Mouse (Mus musculus) MEL (cell line): ENCODE results near the gene Prkar2a. TPM values are rescaled to one million over a fixed set of nuclear protein-coding genes. Genes with fewer than 3 reads are reported as not detected.

ENCODE experiments used
- DNase-seq: peaks from one replicate; pipeline ENCODE4 v3.0.0; 2011; ENCODE audit warnings: low read depth, low spot score
- H3K27ac ChIP-seq: 2 replicates; pipeline ENCODE4 v1.5.1; 2012; ENCODE audit warnings: low read depth, mild to moderate bottlenecking, control low read depth, low read length, moderate library complexity; ENCODE audit not compliant: control insufficient read depth
- H3K27me3 ChIP-seq, 2 experiments: fragments of 150-350 bp in 1 of 2; sonication (generic) in 1 of 2; 2 replicates each; pipeline ENCODE4 v1.6.1; 2012; ENCODE audit warnings: low read length in 2 of 2, mild to moderate bottlenecking in 2 of 2, improper control_type of control experiment in 1 of 2, moderate library complexity in 1 of 2; ENCODE audit not compliant: insufficient read depth in 2 of 2, control insufficient read depth in 1 of 2
- H3K36me3 ChIP-seq, 2 experiments: 2 replicates each; pipeline ENCODE4 v1.6.1; 2012 to 2014; ENCODE audit warnings: low read length in 2 of 2, improper control_type of control experiment in 1 of 2, inconsistent platforms in 1 of 2, mild to moderate bottlenecking in 1 of 2; ENCODE audit not compliant: insufficient read depth in 2 of 2, control insufficient read depth in 1 of 2
- H3K4me1 ChIP-seq, 2 experiments: fragments of 150-350 bp in 1 of 2; sonication (generic) in 1 of 2; 2 replicates each; pipeline ENCODE4 v1.6.1; 2012; ENCODE audit warnings: low read length in 2 of 2, improper control_type of control experiment in 1 of 2, mild to moderate bottlenecking in 1 of 2; ENCODE audit not compliant: insufficient read depth in 2 of 2, control insufficient read depth in 1 of 2
- H3K4me3 ChIP-seq, 2 experiments: fragments of 150-350 bp in 1 of 2; sonication (generic) in 1 of 2; 2 replicates each; pipeline ENCODE4 v1.5.1; 2012; ENCODE audit warnings: low read depth in 2 of 2, low read length in 2 of 2, mild to moderate bottlenecking in 2 of 2, moderate library complexity in 2 of 2, control low read depth in 1 of 2, improper control_type of control experiment in 1 of 2; ENCODE audit not compliant: control insufficient read depth in 1 of 2, insufficient read depth in 1 of 2
- H3K79me2 ChIP-seq: 2 replicates; pipeline ENCODE4 v1.6.1; 2012; ENCODE audit warnings: mild to moderate bottlenecking, low read length, moderate library complexity; ENCODE audit not compliant: control insufficient read depth, poor library complexity, insufficient read depth
- H3K9ac ChIP-seq: 2 replicates; pipeline ENCODE4 v1.6.1; 2012; ENCODE audit warnings: low read depth, mild to moderate bottlenecking, control low read depth, low read length, moderate library complexity; ENCODE audit not compliant: control insufficient read depth, poor library complexity, severe bottlenecking
- H3K9me3 ChIP-seq: fragments of 150-350 bp; sonication (generic); replicated peaks from 2 replicates; pipeline ENCODE4 v1.6.1; 2012; ENCODE audit warnings: mild to moderate bottlenecking, low read length, improper control_type of control experiment, moderate library complexity; ENCODE audit not compliant: insufficient read depth
- CHD1 ChIP-seq: IDR thresholded peaks from 2 replicates; pipeline ENCODE4 v1.6.1; 2012; ENCODE audit warnings: low read depth, mild to moderate bottlenecking, inconsistent platforms, low read length, improper control_type of control experiment
- CHD2 ChIP-seq: IDR thresholded peaks from 2 replicates; pipeline ENCODE4 v1.6.1; 2011; ENCODE audit warnings: low read length, improper control_type of control experiment
- ELF1 ChIP-seq: IDR thresholded peaks from 2 replicates; pipeline ENCODE4 v1.6.1; 2014; ENCODE audit warnings: low read depth, mild to moderate bottlenecking, inconsistent platforms, low read length, improper control_type of control experiment, moderate library complexity
- MAZ ChIP-seq: IDR thresholded peaks from 2 replicates; pipeline ENCODE4 v1.6.1; 2012; ENCODE audit warnings: low read depth, mild to moderate bottlenecking, inconsistent platforms, low read length, improper control_type of control experiment
- MEF2A ChIP-seq: IDR thresholded peaks from 2 replicates; pipeline ENCODE4 v1.6.1; 2014; ENCODE audit warnings: low read depth, mild to moderate bottlenecking, inconsistent platforms, low read length, improper control_type of control experiment; ENCODE audit not compliant: poor library complexity, insufficient replicate concordance, severe bottlenecking; ENCODE audit errors: extremely low read depth
- MYC ChIP-seq: IDR thresholded peaks from 2 replicates; pipeline ENCODE4 v1.6.1; 2011; ENCODE audit warnings: low read depth, mild to moderate bottlenecking, low read length, improper control_type of control experiment, moderate library complexity
- NELFE ChIP-seq: IDR thresholded peaks from 2 replicates; pipeline ENCODE4 v1.6.1; 2011; ENCODE audit warnings: low read depth, low read length, improper control_type of control experiment
- RAD21 ChIP-seq: IDR thresholded peaks from 2 replicates; pipeline ENCODE4 v1.6.1; 2011; ENCODE audit warnings: mild to moderate bottlenecking, low read depth, low read length, improper control_type of control experiment
- SIN3A ChIP-seq: IDR thresholded peaks from 2 replicates; pipeline ENCODE4 v1.6.1; 2012; ENCODE audit warnings: low read length, improper control_type of control experiment, inconsistent platforms
- SMC3 ChIP-seq: IDR thresholded peaks from 2 replicates; pipeline ENCODE4 v1.6.1; 2011; ENCODE audit warnings: low read depth, low read length, improper control_type of control experiment
- TAL1 ChIP-seq: IDR thresholded peaks from 2 replicates; pipeline ENCODE4 v1.6.1; 2012; ENCODE audit warnings: mild to moderate bottlenecking, inconsistent platforms, low read length, moderate library complexity, mixed read lengths
- TCF12 ChIP-seq: IDR thresholded peaks from 2 replicates; pipeline ENCODE4 v1.6.1; 2014; ENCODE audit warnings: low read depth, mild to moderate bottlenecking, inconsistent platforms, low read length, improper control_type of control experiment, moderate library complexity
- USF1 ChIP-seq: IDR thresholded peaks from 2 replicates; pipeline ENCODE4 v1.6.1; 2014; ENCODE audit warnings: low read depth, mild to moderate bottlenecking, inconsistent platforms, low read length, improper control_type of control experiment, moderate library complexity
- USF2 ChIP-seq, 2 experiments: IDR thresholded peaks; 2 replicates each; pipeline ENCODE4 v1.6.1; 2011 to 2012; ENCODE audit warnings: improper control_type of control experiment in 2 of 2, low read length in 2 of 2, borderline replicate concordance in 1 of 2, inconsistent platforms in 1 of 2, low read depth in 1 of 2, mild to moderate bottlenecking in 1 of 2; ENCODE audit not compliant: insufficient read depth in 1 of 2
- ZC3H11A ChIP-seq: IDR thresholded peaks from 2 replicates; pipeline ENCODE4 v1.6.1; 2012; ENCODE audit warnings: low read depth, mild to moderate bottlenecking, inconsistent platforms, low read length, improper control_type of control experiment
- polyA plus RNA-seq, 2 experiments: library from polyadenylated mRNA; stranded (reverse) in 1 of 2; unstranded in 1 of 2; fragments of >175 nt in 1 of 2; fragments of >200 nt in 1 of 2; gene quantifications; 2 replicates each; pipeline versions ENCODE4 v1.2.1 to v1.2.4; 2012; ENCODE audit warnings: low replicate concordance in 2 of 2, low read depth in 1 of 2; ENCODE audit not compliant: insufficient read length in 2 of 2, insufficient read depth in 1 of 2, missing spikeins in 1 of 2
- total RNA-seq: library from RNA; depleted of rRNA; stranded (reverse); fragments of 300-350 nt; gene quantifications from 2 replicates; pipeline ENCODE4 v1.2.3, GENCODE M21; 2012

Gene Prkar2a
- total and polyA plus RNA-seq, 3 experiments, result 22.4 to 230 (median 87.9) TPM

GRCm38 (mm10) chr9:108742048-108742447 lies 52.9 kb downstream of the Prkar2a start:
- no peaks in the 10 kb centered on the region for H3K27me3 ChIP-seq
- DNase-seq, result peak; percentile 47
- peaks cover 0 to 20% of the 10 kb centered on the region in 2 experiments; a peak in 2 of 4 replicates for H3K36me3 ChIP-seq
- TF ChIP-seq CHD2, result no peak
- TF ChIP-seq SIN3A, result peak; percentile 28; the same call in 1 of the 2 replicates
- TF ChIP-seq SMC3, result no peak
- no peak for TF ChIP-seq RAD21
- TF ChIP-seq CHD1, result no peak
- no peak overlapping the region for H3K27ac ChIP-seq
- no peak overlapping the region for H3K9ac ChIP-seq
- no peaks in the 10 kb centered on the region for H3K4me1 ChIP-seq
- H3K79me2 ChIP-seq, result no peaks in the 10 kb centered on the region
- H3K9me3 ChIP-seq, result no peaks in the 10 kb centered on the region
- H3K4me3 ChIP-seq, result no peak overlapping the region

- no peak for DNase-seq
- H3K4me3 ChIP-seq, result no peak overlapping the region
- H3K9ac ChIP-seq, result no peak overlapping the region
- peaks cover 0 to 7% of the 10 kb centered on the region in 2 experiments; a peak in 2 of 4 replicates for H3K36me3 ChIP-seq
- H3K79me2 ChIP-seq, result no peaks in the 10 kb centered on the region
- H3K4me1 ChIP-seq, result no peaks in the 10 kb centered on the region
- H3K9me3 ChIP-seq, result no peaks in the 10 kb centered on the region
- no peaks in the 10 kb centered on the region for H3K27me3 ChIP-seq
- TF ChIP-seq MEF2A, result no peak
- no peak overlapping the region for H3K27ac ChIP-seq
These were observed 57.9 kb downstream of the Prkar2a start for GRCm38 (mm10) chr9:108746876-108747499.

DNA sequence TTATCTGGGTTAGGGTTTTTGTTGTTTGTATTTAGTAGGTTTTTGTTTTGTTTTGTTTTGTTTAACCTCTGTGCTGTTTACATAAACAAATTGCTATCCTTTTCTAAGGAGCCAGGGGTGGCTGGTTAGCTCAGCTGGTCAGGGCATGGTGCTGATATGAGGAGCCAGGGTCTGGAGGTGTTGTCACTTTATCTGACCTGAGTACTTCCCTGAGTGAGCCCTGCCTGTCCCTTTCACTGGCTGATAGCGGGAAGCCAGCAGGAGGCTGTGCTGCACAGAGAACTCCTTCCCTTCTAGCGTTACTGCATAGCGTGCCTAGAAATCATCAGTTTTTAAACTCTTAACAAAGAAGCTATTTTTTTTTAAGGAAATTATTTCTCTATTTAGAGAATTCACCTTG lies 58.6 kb downstream of the Prkar2a start:
- Histone ChIP-seq H3K4me1 (no peaks in the 10 kb centered on the region), H3K79me2 (no peaks in the 10 kb centered on the region), H3K36me3 (peaks cover 0 to 5% of the 10 kb centered on the region in 2 experiments; a peak in 2 of 4 replicates), H3K4me3 (no peak overlapping the region), H3K27me3 (no peaks in the 10 kb centered on the region), H3K9me3 (no peaks in the 10 kb centered on the region), H3K27ac (no peak overlapping the region), H3K9ac (no peak overlapping the region)
- no peak for DNase-seq
- no peak for TF ChIP-seq MAZ
- TF ChIP-seq NELFE, result no peak
- no peak for TF ChIP-seq SMC3
- no peak for TF ChIP-seq TAL1
- TF ChIP-seq TCF12, result no peak
- TF ChIP-seq ELF1, result no peak
- TF ChIP-seq USF1, result no peak
- no peak for TF ChIP-seq MYC
- no peak for TF ChIP-seq SIN3A
- no peak for TF ChIP-seq ZC3H11A
- TF ChIP-seq USF2 (IDR thresholded peaks at IDR 0.05; ENCODE audit: borderline replicate concordance in 1 of 2, insufficient read depth in 1 of 2, low read depth in 1 of 2, low read length in 2 of 2), result no peak
- TF ChIP-seq, all 39 proteins: peak for 0
